Mouse (Mus musculus) E14TG2a.4 (cell line): ENCODE measurements around the gene Btbd10.

Experiments
- CTCF ChIP-seq: conservative IDR thresholded peaks from 2 replicates; pipeline ENCODE4 v1.5.1; 2014; ENCODE audit warnings: low read length
- NANOG ChIP-seq: IDR thresholded peaks from 2 replicates; pipeline ENCODE4 v1.6.1; 2014; ENCODE audit warnings: borderline replicate concordance, low read length, mixed read lengths

- TF ChIP-seq CTCF (no peak), NANOG (no peak)
Observed at GRCm38 (mm10) chr7:113335250-113335649, 33.9 kb downstream of the Btbd10 start.
